Mouse (Mus musculus): ENCODE measurements around the gene Mpg. TPM values are rescaled to one million over a fixed set of nuclear protein-coding genes. Genes with fewer than 3 reads are reported as not detected.
A peak's percentile ranks its signal among the peaks of the same experiment; 100 is the strongest.

Mpg gene
- total RNA-seq, 2 experiments from 2014 or later, result 11.2 to 14.3 TPM

DNA sequence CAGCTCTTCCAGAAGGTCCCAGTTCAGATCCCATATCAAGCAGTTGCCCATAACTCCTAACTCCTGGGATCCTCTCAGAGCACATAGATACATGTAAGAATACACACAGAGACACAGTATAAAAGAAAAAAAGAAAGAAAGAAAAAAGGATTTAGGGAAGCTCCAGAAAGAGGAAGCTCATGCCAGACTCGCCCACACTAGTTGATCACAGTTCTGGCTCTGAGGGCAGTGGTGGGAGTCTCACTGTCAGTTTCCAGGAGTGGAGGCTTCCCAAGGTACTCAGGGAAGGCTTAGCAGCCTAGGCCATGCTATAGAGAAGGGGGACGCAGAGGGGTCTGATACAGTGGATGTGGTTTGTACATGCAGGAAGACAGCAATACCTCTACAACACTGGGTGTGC lies 4.8 kb downstream of the Mpg start:
- no peak for DNase-seq

DNA sequence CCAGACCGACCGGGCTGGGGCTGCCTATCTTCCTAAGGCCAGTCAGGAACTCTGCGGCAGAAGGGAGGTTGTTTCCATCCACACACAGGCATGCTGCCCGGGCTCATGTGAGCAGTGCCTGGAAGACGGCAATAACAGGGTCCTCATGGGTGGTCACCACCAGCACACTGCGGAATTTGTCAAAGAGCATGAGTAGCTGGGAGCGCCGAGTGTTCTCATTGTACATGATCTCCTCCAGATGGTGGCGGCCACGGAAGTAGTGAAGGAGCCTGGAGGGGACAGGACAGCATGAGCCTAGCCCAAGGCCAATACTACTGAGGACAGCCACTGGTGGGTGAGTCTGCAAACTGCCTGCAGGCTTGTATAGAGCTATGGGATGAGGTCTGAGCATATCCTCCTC lies 6.5 kb downstream of the Mpg start:
- no peak for DNase-seq

DNA sequence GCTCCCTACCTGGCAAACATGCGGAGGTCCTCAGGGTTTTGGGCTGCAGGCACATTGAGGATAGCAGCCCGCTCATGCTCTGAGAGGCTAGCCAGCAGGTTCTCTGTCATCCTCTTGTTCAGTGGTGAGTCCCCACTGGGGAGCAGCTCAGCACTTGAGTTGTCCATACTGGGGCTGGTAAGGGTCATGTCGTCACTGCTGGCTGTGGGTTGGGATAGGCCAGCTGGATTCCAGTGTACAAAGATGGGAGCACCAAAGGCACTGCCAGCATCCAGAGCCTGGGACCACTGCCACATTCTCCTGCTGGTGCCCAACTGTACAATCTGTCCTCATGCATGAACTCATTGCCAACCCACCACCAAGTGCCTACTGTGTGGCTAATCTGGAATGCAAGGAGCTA lies 7.6 kb downstream of the Mpg start:
- no peak for DNase-seq

DNA sequence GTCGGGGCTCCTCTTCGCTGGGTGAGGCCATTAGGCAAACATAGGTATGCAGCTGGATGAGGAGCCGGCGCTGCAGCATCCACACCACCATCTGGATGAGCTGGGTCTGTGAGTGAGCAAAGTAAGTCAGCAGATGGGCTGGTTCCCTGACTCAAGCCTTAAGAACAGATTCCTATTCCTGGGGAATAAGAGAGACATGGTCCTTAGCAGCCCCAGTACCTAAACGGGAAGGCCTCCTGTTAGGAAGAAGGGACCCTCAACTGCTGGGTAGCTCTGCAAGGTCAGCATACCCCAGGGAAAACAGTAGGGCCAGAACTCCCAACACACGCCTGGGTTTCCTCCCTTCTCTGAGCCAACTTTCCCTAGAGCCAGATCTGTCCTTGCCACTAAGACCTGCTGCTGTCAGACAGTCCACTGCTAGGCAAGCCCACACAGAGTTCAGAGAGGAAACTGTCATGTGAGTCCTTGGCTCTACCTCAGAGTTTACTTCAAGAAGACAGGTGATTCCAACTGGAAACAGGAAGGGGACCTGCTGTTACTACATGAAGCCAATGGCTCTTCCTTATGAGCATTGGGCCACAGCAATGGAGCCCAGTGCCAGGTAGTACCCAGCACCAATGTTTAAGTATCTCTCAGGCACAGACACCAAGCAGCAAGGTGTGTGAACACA lies 8.6 kb downstream of the Mpg start:
- DNase-seq, result no peak

DNA sequence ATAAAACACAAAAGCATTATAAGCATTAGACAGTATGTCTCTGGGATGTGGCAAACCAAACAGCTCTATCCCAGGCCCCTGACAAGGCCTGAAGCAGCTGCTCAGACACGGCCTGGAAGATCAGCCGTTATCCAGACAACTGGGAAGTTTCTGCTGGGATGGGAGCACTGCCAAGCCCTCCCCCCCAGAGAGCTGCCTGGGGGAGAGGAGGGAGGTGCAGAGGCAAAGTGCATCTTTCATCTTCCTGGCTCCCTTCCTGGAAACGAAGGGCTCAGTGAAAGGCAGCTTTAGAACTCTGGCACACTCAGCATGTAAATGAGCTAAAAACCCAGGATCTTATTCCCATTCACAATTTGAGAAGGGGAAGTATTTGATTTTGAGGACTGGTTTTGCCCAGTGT lies 9.3 kb downstream of the Mpg start:
- DNase-seq, result peak; percentile 83

DNA sequence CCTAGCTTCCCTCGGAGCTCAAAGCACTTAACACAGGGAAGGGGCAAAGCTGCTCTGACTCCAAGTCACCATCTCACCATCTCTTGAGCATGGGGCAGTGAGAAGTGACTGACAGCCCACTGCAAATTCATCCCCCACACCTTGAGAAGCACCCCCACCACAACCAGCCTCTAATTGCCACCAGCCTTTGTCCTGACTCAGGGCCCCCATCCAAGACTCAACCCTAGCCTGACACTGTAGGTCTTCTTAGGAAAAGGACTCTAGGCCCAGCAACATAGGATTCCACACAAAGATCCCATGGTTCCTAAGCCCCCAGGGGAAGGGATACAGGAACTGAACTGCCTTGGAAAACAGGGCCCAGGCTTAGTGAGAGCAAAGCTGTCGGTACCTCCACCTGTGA lies 9.8 kb downstream of the Mpg start:
- DNase-seq, result no peak

DNA sequence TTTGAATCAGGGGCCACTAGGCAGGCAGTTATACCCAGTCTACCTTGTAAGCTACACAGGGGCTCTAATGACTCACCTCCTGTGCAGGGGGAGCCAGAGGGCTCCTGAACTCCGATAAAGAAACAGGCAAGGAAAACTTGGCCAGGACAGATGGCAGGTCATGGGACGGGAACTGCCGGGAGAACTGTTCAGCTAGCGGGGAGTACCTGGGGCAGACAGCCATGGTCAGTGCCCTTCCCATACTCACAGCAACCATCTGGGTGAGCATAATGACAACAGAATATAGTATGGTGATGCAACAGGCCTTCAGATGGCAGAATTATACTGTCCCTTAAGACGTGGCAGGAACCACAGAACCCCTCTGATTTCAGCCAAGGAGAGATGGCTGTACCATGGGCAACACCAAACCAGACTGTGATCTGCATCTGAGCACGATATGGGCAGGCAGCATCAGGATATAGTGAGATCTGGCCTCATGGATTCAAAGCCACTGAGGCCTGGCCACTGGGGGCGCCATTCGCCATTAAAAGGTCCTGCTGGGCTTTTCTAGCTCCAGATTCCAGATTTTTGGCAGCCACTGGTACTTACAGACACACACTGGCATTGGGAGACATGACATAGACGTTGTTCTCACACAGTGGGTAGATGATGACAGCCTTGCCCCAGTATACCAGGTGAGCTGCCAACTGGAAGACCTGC lies 10.6 kb downstream of the Mpg start:
- peak; percentile 82 for DNase-seq

DNA sequence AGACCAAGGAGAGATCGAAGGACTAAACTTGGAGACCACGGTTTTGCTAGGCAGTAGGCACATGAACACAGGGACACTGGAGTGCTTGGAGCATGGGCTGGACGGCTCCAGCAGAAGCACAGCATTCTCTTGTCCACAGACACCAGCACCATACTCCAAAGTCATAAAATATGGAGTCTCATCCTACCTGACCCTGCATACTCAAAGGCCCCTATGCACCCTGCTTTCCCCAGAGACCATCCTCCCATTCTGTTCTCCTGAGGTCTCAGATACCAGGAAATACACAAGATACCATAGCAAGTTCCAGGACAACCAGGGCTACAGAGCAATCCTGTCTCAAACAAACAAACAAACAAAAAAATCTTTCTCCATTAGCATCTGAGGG lies 11.1 kb downstream of the Mpg start:
- no peak for DNase-seq

DNA sequence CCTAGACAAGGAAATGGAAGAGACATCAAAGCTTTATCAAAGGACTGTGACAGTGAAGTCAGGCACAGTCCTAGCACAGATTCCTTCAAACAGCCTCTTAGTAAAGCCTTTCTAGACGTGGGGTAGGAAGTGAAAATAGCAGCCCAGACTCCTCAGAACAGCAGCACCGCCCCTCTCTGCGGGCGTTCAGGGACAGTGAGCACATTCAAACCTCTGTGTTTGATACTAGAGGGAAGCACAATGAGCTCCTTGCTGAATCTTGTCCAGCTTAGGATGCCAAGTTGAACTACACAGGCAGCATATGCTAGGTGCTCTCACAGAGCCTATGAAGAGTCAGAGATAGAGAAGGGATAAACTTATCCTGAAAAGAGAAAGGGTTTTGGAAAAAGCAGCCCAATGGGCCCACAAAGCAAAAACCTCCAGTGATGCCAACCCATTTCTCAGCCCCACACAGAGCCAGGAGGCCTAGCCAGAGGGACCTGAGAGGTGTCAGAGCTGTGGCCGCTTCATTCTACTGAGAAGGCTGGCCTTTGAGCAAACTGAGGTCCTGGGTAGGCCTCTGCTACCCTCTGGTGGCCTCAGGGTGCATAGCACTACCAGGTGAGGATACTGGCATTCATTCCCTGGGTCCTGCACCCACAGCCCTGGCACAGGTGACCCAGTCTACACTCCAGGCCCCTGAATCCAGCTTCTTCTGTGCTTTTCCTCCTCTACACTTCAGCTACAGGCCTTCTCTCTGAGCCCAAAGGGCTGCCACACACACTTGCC lies 12.0 kb downstream of the Mpg start:
- peak; percentile 75 for DNase-seq

DNA sequence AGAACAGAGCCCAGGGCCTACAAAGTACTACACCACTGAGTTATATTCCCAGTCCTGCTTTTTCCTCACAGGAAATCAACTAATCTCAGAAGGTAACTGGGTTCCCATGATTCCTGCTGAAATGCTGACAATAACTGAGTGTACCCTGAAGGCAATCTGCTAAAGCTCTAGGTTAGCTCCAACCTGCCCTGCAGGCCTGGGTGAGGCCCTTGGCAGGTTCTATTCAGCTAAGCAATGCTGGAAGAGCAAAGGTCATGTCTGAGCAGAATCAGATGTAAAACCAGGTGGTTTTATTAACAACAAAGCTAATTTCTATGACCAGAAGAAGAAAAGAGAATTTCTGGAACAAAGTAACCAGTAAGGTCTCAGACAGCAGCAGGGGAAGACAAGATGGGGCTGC lies 15.1 kb downstream of the Mpg start:
- no peak for DNase-seq

DNA sequence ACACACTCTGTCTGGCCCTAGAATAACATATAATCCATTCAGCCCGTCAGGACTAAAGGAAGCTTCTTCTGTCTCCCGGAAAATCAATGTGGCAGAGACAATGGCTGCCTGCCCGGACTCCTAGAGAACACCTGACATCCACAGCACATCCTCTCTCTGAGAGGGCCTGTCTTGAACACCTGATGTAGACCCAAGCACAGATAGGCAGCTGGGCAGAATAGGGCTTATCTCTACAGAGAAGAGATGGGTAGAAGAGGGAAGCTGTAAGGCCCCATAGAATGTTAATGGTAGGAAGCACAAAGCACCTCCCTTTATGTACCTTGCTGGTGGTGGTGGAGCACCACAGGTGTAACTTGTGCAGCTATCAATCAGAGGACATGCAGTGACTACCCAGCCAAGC lies 15.9 kb downstream of the Mpg start:
- no peak for DNase-seq

DNA sequence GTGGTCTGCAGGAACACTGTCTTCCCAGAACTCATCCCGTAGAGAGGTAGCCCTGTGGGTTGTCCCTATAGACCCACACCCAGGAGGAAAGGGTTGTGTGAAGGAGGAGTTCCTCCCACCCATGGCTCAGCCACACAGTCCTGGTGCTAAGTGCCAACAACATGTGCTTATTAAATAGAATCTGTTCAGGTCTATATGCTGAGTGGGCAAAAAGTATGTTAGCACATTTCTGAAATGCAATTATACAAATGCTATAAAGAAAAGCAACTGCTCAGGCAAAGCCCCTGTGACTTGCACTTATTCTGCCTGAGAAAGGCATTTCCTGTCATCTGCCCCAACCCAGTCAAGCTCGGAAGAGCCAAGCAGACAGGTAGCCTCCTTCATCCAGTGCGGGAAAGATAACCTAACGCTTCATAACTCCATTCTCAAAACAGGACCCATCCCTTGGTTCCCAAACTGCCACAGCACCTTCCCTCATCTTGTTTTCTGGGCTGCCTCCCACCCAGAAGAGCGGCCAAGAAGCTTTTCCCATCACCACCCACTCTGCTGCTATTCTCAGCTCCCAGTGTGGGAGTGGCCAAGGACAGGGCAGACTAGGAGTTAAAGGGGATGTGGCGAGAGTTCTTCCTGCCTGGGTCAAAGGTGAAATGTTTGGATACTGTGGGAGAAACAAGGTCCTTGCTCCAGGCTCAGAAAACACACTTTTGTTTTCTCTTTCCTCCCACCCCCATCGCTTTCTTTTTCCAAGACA lies 17.1 kb downstream of the Mpg start:
- no peak for DNase-seq

DNA sequence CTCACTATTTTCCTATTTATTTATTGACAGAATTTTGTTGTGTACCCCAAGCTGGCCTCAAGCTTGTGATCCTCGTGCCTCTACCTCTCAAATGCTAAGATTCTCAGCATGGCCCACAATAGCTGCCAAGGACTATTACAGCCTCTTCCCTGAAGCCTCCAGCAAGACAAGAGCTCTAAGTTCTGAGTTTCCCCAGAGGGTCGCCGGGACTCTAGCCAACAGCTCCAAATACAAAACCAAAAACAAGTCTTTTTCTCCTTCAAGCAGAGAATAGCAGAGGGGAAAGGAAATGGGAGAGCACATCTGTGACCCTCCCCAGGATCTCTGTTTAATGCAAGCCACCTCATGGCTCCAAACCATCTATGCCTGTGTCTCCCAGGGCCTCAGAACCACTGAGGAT lies 17.8 kb downstream of the Mpg start:
- DNase-seq, result peak; percentile 64

DNA sequence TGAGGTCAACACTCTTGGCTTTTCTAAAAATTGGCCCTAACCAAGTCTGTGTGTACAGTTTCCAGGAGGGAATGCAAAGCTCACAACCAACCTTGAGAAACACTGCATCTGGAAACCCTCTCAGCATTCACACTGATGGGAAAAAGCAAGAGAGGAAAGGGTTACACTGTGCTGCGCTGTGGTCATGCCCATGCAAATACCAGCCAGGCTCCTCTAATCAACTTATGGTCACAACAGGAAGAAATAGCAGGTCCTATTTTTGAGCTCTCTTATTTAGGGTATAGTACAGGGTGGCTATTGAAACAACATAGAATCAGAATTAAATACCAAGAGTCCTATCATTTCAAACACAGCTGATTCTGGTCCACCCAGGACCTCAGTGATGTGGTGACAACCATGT lies 18.3 kb downstream of the Mpg start:
- no peak for DNase-seq

DNA sequence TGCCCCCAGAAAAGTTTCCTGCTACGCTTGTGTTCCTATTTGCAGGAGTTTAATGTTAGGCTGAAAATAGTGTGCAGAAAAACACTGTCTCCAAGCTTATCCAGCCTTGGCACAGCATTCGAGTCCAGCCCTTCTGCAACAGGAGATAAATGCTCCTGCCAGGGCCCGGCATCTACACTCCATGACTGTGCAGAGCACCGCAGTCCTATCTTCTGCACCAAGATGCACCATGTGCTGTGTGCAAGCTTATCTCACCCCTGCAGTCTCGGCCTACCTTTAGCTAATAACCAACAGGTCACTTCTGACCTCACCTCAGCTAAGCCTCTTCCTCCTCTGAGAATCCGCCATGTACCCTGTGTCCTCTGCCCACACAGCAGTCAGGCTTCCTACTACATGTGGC lies 19.3 kb downstream of the Mpg start:
- no peak for DNase-seq

DNA sequence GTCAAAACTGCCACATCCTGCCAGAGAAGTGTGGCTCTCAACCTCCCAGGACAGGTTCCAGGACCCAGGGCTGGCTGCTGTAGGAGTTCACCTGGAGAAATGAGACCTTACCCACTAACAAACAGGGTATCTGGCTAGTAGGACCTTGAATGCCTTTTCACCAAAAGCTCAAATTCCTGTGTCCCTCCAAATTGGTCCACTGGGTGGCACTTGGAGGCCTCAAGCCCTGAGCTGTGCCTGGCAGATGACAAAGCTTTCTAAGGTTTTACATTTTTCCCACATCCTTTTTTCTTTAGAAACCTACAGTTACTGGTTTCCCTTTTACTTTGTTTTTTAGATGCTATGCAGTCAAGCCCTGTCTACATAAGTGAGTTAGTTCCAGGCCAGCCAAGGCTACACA lies 20.8 kb downstream of the Mpg start:
- DNase-seq, result no peak

DNA sequence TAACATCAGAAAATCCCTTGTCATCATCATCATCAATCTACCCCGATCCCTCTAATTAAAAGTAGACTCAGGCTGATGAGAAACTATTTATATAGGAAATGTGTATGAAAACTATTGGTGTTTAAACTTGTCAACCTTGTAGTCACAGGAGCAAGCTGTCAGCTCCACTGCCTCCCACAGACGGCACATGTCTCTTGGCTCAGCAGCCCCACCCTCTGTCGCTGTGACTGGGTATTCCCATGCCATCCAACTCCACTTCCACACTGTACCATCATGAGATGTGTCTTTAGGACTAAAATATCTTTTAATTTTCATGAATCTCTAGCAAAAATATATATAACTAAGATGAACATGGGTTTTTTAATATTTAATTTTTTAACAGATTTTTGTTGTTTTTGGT lies 22.0 kb downstream of the Mpg start:
- no peak for DNase-seq

DNA sequence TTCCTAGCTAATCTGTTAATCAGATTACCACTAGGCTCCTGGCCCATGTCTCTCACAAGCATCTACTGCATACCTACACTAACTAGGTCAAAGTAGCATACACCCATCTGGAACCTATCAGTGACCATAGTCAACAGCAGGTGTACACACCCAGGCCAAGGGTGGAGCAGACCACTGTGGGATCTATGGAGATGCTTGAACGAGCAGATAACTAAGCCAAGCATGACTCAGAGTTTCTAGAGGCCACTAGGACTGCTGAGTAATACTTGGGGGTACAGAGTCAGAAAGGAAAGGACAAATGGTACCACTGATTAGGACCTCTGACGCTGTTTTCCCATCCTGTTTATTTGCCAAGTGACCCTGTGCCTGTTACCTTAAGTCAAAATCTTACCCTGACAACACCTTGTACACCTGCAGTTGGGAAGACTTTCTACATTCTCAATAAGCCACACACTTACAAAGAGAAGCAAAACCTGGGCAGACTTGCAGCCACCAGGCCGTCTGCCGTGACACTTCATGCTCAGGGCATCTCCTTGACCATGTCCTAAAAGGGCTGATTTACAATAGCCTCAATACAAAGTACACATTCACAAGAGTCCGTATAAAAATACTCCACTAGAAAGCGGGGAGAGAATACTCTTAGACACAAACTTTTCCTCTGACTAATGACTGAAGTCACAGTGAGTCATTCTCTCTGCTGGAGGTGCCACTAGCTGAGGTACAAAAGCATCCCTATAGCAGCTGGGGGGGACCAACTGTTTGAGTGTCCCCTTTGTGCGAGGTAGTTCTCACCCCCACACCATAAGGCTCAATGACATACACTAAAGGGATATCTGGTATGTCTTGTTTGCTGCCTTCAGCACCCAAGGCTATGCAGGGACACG lies 24.8 kb downstream of the Mpg start:
- DNase-seq, result no peak

DNA sequence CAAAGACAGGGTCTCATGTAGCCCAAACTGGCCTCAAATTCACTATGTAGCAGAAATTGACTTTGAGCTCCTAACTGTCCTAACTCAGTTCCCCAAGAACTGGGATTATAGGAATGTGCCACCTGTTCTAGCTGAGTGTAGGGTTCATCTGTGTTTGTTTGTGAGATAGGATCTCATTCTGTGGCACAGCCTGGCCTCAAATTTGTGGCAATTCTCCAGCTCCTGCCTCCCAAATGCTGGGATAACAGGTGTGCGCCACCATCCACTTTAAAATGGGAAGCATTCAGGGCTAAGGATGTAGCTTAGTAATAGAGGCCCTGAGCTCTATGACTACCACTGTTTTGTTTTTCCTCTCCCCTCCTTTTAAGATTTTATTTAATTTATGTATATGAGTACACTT lies 26.8 kb downstream of the Mpg start:
- DNase-seq, result no peak

DNA sequence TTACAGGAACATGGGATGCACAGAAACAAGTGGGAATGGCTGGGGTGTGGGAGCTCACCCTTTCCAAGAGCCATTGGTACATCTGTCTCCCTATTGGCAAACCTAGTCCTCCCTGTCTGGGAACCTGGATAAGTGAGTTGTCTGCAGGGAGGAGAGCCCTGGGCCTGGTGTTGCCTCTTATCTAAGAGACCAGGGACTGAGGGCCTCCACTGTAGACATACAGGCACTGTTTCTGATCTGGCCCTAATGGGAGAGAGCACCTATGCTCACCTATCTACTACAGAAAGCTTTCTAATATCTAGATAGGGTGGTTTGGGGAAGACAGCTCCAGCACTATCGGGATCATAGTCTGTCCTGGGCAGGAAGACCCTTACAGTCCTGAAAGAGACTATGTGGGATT lies 29.8 kb downstream of the Mpg start:
- no peak for DNase-seq

DNA sequence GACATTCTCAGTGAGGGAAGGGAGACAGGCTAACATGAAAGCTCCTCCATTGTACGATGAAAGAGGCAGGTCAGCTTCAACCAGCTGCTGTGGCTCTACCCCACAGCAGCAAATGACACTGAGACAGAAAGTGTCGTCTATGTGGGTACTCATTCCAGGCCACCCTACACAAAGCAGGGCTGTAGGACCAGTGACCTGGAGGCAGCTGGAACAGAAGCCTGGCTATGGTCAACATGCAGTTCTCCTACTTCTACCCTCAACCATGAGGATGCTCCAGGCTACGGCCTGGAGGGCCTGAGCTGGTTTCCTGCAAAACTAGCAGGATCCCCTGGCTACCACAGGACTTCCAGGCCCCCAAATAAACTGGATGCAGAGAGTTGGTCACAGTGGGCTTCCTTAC lies 30.3 kb downstream of the Mpg start:
- no peak for DNase-seq

Measured in gastrocnemius, postnatal 10 days (tissue).